Mouse (Mus musculus) spleen, adult 12 weeks (tissue): ENCODE data around the gene Bloc1s2.
"Not testable (repeated sequence)": the region's sequence is repeated elsewhere in the genome, so short reads cannot be mapped to it uniquely, and the experiment has no call there.

ENCODE experiments used
- DNase-seq: peaks from one replicate; pipeline ENCODE4 v3.0.0; 2022; ENCODE audit warnings: low spot score

Bloc1s2 gene

DNA sequence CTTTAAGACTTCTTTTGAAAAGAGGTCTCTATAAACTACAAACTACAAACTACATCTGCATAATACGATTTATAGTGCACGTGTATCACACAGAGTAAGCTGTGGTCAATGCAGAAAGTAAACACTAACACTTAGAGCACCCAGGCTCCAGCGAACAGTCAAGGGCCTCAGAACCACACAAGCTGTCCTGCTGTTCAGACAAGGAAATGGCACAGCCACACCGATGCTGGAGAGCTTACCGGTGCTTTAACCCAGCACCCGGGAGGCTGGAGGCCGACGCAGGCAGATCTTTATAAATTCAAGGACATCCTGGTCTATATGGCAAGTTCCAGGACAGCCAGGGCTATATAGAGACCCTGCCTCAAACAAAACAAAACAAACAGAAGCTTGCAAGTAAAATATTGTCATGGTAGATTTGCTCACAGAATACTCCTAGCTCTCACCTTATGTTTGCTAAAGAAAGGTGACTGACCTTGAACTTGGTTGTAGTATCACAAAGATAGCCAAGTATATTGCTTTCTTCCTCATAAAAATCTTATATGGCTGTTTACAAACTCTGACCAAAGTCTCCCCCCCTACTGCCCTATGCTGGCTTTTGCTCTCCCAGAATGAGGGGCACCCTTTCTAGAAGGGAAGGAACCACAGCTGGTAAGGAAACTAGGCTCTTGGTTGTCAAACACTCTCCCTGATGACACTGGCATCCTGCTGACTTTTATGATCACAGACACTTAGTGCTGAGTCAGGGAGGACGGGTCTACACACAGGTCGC is 18.3 kb downstream of the Bloc1s2 start:
- DNase-seq = no peak

DNA sequence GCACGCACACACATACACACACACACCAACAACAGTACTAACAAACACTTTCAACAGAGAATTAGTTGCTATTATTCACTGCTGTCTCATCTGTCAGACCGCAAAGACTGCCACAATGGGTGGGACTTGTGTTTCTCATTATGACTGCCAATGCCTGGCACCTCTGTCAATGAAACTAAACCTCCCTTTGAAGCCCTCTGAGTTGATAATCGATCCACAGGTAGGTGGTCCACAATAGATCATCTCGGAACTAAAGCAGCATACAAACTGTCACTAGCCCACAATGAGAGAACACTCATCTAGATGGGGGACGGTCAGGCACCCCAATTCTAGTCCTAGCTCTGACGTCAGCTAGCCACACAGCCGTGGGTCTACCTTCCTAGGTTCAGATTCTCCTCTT is 25.1 kb downstream of the Bloc1s2 start:
- DNase-seq = no peak

DNA sequence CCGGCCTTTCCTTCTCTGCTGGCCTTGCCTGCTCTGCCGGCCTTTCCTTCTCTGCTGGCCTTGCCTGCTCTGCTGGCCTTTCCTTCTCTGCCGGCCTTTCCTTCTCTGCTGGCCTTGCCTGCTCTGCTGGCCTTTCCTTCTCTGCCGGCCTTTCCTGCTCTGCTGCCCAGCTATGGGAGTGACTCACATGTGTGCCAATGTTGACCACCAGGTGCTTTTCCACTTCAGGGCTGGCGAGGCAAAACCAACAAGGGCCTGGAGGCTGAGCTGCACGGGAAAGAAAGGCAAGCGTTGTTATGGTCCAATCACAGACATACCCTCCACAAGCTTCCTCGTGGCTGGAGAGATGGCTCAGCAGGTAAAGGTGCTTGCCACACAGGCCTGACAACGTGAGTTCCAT is 25.6 kb downstream of the Bloc1s2 start:
- not testable (repeated sequence) for DNase-seq

DNA sequence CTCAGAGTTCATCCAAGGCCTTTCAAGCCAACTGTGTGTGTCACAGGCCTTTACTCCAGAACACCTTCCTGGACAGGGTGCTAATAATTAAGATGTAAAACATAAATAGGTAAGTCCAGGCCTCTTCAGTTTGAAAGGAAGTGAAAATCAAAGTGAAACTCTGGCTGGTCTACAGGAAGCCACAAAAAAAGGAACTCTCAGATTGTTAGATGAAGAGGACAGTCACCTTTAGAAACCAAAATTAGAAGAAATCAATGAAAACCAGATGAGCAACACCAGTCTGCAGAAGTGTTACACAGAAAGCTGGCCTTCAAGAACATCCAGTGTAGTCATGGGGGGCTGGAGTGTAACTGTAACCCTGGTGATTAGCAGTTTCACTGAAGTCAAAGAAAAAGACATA is 28.5 kb downstream of the Bloc1s2 start:
- no peak for DNase-seq

DNA sequence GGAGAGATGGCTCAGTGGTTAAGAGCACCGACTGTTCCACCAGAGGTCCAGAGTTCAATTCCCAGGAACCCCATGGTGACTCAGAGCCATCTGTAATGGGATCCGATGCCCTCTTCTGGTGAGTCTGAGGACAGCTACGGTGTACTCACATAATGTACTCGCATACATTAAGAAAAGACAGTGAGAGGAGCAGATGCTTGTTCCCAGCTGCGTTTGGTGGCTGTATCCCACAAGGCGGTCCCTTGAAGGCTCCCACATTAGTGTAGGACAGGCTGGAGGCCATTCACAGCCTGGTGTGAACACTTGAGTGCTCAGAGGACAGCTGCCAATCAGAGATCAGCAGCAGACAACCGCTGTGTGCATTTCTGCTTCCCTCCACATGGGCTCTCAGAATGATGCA is 34.5 kb downstream of the Bloc1s2 start:
- no peak for DNase-seq

DNA sequence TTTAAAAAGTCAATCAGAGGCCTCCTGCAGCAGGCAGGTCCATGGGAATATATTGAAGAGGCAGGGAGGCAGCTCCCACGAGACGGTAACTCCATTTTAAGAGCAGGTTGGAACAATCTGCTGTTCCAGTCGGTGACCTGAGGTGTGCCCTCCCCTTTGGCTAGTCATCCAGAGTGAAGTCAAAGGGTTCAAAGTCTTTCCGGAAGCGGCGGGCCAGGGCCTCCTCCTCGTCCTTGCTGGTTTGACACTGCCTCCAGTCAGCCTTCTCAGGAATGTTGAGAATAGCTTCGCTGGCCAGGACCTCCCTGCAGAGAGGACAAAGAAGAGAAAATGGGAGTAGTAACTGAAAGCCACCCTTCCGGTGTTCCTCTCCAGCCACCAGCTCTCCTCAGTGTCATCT is 35.9 kb downstream of the Bloc1s2 start:
- no peak for DNase-seq

DNA sequence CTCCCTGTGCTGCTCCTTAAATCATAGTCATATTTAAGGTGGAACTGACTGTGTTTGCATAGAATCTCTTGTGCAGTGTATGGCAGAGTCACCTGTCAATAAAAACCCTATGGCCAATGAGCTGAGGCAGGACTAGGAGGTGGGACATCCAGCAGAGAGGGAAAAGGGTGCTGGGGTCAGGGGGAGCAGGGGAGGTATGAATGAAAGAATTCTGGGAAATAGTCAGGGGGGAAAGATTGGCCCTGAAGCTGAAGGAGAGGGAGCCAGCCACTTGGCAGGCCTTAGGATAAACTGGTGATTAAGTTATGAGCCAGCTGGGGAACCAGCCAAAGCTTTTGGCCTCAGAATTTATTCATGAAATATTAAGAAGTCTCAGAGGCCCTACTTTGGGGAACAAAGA is 37.2 kb downstream of the Bloc1s2 start:
- DNase-seq = no peak

DNA sequence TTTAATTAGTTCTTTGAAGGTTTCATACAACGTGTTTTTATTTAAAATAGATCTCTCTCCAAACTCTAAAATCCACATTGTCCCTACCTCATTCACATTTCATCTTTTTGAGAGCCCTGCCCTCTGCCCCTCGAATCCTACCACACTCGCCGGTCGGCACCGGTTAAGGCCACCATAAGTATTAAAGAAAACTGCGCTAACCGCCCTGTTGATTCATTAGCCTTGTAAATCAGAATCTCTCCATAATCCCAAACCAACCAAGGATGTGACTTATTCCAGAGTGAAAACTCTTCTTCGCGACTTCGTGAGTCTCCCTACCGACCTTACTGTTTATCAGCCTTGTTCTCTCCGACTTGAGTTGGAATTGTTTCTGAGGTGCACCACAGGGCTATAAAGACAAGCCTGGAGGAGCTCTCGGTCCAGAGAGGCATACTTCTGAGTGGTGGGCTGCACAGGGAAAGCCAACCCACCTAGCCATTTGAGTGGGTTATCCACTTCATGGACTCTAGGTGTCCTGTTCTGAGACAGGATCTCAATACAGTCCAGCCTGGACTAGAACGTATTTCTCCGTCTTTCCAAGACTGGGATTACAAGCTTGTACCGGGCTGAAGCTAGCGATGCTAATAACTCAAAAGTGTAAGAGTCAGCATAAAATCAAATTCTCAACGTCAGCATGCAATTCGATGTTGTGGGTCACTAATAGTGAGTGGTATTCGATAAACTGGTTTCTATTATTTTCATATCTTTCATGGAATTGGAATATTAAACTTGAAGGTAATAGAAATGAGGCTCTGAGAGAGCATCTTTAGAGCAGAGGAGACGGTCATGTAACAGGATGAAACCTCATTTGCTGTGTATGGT is 38.4 kb downstream of the Bloc1s2 start:
- DNase-seq = no peak

DNA sequence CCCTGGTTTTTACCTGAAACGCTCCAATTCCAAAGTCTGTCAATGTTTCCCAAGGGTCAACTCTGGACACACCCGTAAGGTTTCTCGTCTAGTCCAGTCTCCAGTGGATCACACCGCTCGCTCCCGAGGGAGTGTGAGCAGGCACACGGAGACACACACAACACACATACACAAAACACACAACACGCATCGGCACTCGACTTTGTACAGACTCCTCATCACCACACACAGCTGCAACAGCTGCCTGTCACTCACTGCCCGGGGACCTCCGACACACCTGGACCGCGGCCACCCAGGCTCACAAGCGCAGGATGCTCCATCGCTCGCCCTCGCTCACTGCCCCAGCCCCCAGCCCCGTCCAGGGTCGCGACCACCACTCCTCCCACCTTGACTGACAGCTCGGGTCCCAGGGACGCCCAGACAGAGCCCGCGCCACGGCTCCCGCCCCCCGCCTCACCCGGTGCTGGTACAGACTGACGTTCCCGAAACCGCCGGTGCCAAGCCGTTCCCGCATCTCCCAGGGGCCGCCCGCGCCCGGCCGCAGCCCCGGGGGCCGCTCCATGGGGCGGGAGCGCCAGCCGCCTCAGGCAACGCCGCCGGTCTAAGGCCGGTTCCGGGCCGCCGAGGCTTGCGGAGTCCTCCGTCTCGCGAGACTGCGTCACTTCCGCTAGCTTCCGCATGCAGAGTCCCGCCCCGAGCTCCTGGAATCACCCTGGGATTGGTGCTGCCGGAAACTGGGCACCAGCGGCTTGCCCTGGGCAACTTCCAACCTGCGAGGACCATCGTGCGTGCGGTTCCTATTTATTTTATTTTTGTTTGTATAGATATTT is 39.2 kb downstream of the Bloc1s2 start, which contains the start of gene Chuk:
Chuk (minus strand) TSS at position 650 of the 830 bp plus-strand sequence.
- peak; percentile 94 for DNase-seq

DNA sequence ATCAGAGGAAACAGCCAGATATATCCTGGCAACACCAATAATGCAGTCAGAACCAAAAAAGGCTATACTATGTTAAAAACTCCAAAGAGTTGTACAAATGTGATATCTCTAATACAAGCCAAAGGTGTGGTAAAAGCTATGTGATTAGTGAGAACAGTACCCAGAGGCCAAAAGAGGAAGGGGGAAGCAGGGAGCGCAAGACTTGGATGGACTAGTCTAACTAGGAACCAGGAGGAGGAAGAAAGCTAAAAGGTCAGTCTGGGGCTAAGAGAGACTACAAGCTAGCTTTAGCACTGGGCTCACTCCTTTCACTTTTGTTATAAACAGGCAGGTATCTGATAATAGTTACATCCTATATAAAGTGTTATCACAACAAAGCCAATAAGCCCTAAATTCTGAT is 41.9 kb downstream of the Bloc1s2 start:
- no peak for DNase-seq

DNA sequence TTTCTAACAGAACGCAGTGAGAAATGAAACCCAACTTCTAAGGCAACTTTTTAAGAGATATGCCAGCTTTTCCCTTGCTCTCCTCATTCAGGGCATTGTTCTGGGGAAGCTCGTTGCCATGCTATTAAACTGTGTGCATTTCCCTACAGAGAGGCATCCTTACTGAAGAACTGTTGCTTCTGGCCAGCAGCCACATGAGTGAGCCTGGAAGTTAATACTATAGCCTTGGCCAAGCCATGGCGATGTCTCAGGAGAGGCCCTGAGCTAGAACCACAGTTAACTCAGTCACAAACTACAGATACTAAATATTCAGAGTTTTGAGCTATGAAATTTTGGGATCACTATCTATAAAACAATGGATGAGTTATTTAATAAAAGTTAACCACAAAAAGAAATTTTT is 43.2 kb downstream of the Bloc1s2 start:
- DNase-seq = no peak

DNA sequence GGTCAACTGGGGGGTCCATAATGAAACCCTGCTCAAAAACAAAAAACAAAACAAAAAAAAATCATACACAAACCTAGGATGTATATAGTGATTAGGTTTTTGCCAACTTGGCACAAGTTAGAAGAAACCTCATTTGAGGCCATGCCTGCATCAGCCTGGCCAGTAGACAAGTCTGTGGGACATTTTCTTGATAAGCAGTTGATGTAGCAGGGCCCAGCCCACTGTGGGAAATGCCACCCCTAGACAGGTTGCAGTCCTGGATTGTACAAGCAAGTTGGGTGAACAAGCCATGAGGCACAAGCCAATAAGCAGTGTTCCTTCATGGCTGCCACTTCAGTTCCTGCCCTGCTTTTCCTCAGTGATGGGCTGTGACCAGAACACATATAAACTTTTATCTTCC is 45.4 kb downstream of the Bloc1s2 start:
- no peak for DNase-seq
